ENCODE assay signal across 9 mouse cellular contexts in the genomic region with DNA sequence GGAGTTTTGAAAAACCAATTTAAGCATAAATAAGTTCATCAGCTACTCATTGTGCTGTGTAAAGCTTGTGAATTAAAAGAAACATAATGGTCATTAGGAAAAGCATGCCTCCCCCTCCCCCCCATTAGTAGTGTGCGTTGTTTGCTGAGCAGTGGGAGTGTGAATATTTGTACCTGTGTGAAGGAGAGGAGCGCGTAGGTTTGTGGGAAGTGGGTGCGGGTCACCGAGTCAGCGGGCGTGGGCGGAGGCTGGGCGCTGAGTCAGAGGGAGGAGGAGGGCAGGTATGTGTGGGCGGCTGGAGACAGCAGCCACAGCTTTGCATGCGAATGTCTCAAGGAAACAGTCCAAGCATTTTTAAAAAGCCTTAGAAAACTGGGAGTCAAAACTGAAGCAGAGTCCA. TPM values are rescaled to one million over a fixed set of nuclear protein-coding genes. Genes with fewer than 3 reads are reported as not detected.
A peak's percentile ranks its signal among the peaks of the same experiment; 100 is the strongest.
DNase-seq lines count a peak whose midpoint lies in the region; ATAC-seq and TF ChIP-seq lines count a peak whose summit lies in the region.
"Had no signal": no experiment of that assay in that cellular context is flagged by ENCODE, and none has a peak within 500 bp of the region (broad histone marks: within the 10 kb centered on the region; RNA-seq: fewer than 3 reads in every experiment).

No protein-coding gene starts in this region.

- no peak overlapping the region for H3K27ac ChIP-seq in intestine, embryonic 15.5 days
- H3K27ac ChIP-seq in neural tube, embryonic 13.5 days (replicated peaks), result no peak overlapping the region
- H3K27ac ChIP-seq: midbrain, embryonic 12.5 days had no signal

- H3K9ac ChIP-seq in intestine, embryonic 15.5 days, result no peak overlapping the region
- no peak overlapping the region for H3K9ac ChIP-seq in neural tube, embryonic 13.5 days
- H3K9ac ChIP-seq: midbrain, embryonic 12.5 days had no signal

- ATAC-seq in intestine, embryonic 15.5 days, result peak; percentile 87
- ATAC-seq in neural tube, embryonic 13.5 days (ENCODE audit: low read depth), result peak; percentile 71

- intact Hi-C loops in left cerebral cortex, postnatal 4 days (cut with DNase I), result no loop called here

- 0 out of 2 replicates have a peak, but pooled peaks cover 3% of the 10 kb centered on the region for H3K4me1 ChIP-seq in intestine, embryonic 15.5 days (replicated peaks)
- H3K4me1 ChIP-seq in neural tube, embryonic 13.5 days (replicated peaks), result peaks cover 10% of the 10 kb centered on the region
- H3K4me1 ChIP-seq: midbrain, embryonic 12.5 days had no signal

- DNase-seq in gastrocnemius, postnatal 25 days, result peak; percentile 21
- no peak for DNase-seq in gastrocnemius, postnatal 10 days
- peak; percentile 59 for DNase-seq in brain, embryonic 14.5 days (ENCODE audit: low read depth)
- peak; percentile 17 to 21 for DNase-seq in frontal cortex, postnatal 10 days (ENCODE audit: low spot score in 2 of 2)
- peak; percentile 24 for DNase-seq in left cerebral cortex, postnatal 4 days
- DNase-seq in thymus, postnatal 14 days, result peak; percentile 77

- TF ChIP-seq CTCF in brain, embryonic 14.5 days (IDR thresholded peaks at IDR 0.05; ENCODE audit: borderline replicate concordance, extremely low read depth, insufficient read depth, insufficient read length), result no peak

- H3K4me3 ChIP-seq in intestine, embryonic 15.5 days (replicated peaks), result no peak overlapping the region
- no peak overlapping the region for H3K4me3 ChIP-seq in neural tube, embryonic 13.5 days
- H3K4me3 ChIP-seq: midbrain, embryonic 12.5 days had no signal

- 47% methylated on average over 11 of the region's 11 CpGs for WGBS in intestine, embryonic 15.5 days
- 69% methylated on average over 11 of the region's 11 CpGs for WGBS in neural tube, embryonic 13.5 days

- H3K36me3 ChIP-seq in intestine, embryonic 15.5 days, result no peaks in the 10 kb centered on the region
- no peaks in the 10 kb centered on the region for H3K36me3 ChIP-seq in neural tube, embryonic 13.5 days
- H3K36me3 ChIP-seq: midbrain, embryonic 12.5 days had no signal

- no peaks in the 10 kb centered on the region for H3K9me3 ChIP-seq in intestine, embryonic 15.5 days
- no peaks in the 10 kb centered on the region for H3K9me3 ChIP-seq in neural tube, embryonic 13.5 days
- H3K9me3 ChIP-seq: midbrain, embryonic 12.5 days had no signal

- no peaks in the 10 kb centered on the region for H3K27me3 ChIP-seq in intestine, embryonic 15.5 days (replicated peaks)
- H3K27me3 ChIP-seq in neural tube, embryonic 13.5 days, result no peaks in the 10 kb centered on the region
- H3K27me3 ChIP-seq: midbrain, embryonic 12.5 days had no signal

- H3K4me2 ChIP-seq in intestine, embryonic 15.5 days (replicated peaks), result no peak overlapping the region; the same call in 1 of the 2 replicates
- peak overlapping the region; percentile 33 for H3K4me2 ChIP-seq in neural tube, embryonic 13.5 days
- H3K4me2 ChIP-seq: midbrain, embryonic 12.5 days had no signal

- TF ChIP-seq POLR2A in brain, embryonic 14.5 days (IDR thresholded peaks at IDR 0.05; ENCODE audit: borderline replicate concordance, extremely low read depth, insufficient read depth, insufficient read length, poor library complexity, severe bottlenecking), result no peak

RNA-seq across cellular contexts. Expression of gene Nemp2, which starts 32.7 kb away (rescaled TPM):
- under 1 TPM; 0.51 TPM for total RNA-seq in gastrocnemius, postnatal 25 days (2021)
- 1 to 10 TPM; 1.7 to 2.7 TPM for total RNA-seq in gastrocnemius, postnatal 10 days (2021)
- polyA plus RNA-seq in brain, embryonic 14.5 days (2012; rRNA removed), result 19.9 and 25.6 TPM in 2 replicates
- 6.2 and 6.8 TPM in 2 replicates for polyA plus RNA-seq in intestine, embryonic 15.5 days (2015; fragmentation: Nextera tagmentation; extraction: Ambion mirVana)
- total RNA-seq in left cerebral cortex, postnatal 4 days (2021), result 1 to 10 TPM; 7.7 to 8.8 TPM
- 5.0 and 5.9 TPM in 2 replicates for polyA plus RNA-seq in neural tube, embryonic 13.5 days (2015; fragmentation: Nextera tagmentation; extraction: Ambion mirVana)
